Mouse (Mus musculus) limb, embryonic 12.5 days (tissue): Measurements from ENCODE around the gene Il27ra. TPM values are rescaled to one million over a fixed set of nuclear protein-coding genes. Genes with fewer than 3 reads are reported as not detected.

Experiments used
- ATAC-seq: fragments of 200-750 bp; cut with Nextera tagmentation; 2 replicates; pipeline ENCODE4 v1.8.0; 2017; ENCODE audit warnings: low read depth, moderate TSS enrichment; ENCODE audit not compliant: insufficient number of reproducible peaks, insufficient read depth, low FRiP score, low TSS enrichment
- H3K27ac ChIP-seq: fragments of 300-500 bp; sonication (generic); 2 replicates; pipeline ENCODE4 v1.5.1; 2016; ENCODE audit warnings: mild to moderate bottlenecking, moderate library complexity
- H3K27me3 ChIP-seq: fragments of 300-500 bp; sonication (generic); 2 replicates; pipeline ENCODE4 v1.6.1; 2016; ENCODE audit warnings: mild to moderate bottlenecking, moderate library complexity
- H3K36me3 ChIP-seq: fragments of 300-500 bp; sonication (generic); 2 replicates; pipeline ENCODE4 v1.6.1; 2016; ENCODE audit warnings: mild to moderate bottlenecking, moderate library complexity
- H3K4me1 ChIP-seq: fragments of 300-500 bp; sonication (generic); replicated peaks from 2 replicates; pipeline ENCODE4 v1.6.1; 2016
- H3K4me2 ChIP-seq: fragments of 300-500 bp; sonication (generic); 2 replicates; pipeline ENCODE4 v1.6.1; 2016; ENCODE audit warnings: mild to moderate bottlenecking, moderate library complexity
- H3K4me3 ChIP-seq: fragments of 300-500 bp; sonication (generic); replicated peaks from 2 replicates; pipeline ENCODE4 v1.5.1; 2016; ENCODE audit warnings: mild to moderate bottlenecking
- H3K9ac ChIP-seq: fragments of 300-500 bp; sonication (generic); replicated peaks from 2 replicates; pipeline ENCODE4 v1.6.1; 2016; ENCODE audit warnings: mild to moderate bottlenecking, moderate library complexity
- H3K9me3 ChIP-seq: fragments of 300-500 bp; sonication (generic); 2 replicates; pipeline ENCODE4 v1.6.1; 2016; ENCODE audit warnings: mild to moderate bottlenecking, moderate library complexity
- WGBS: fragments of 180-500 bp; shearing (Covaris S2); methylation state at CpG from one replicate; pipeline ENCODE4 v1.1.7; 2016; 5-methylcytosine and 5-hydroxymethylcytosine counted together
- polyA plus RNA-seq: library from polyadenylated mRNA; unstranded; fragments of >200 nt; fragmentation: Nextera tagmentation; extraction: Ambion mirVana; gene quantifications from 2 replicates; pipeline ENCODE4 v1.2.1, GENCODE M21; 2016

Gene Il27ra
- polyA plus RNA-seq, 1 experiment from 2014 or later, result 0.61 TPM

GRCm38 (mm10) chr8:84073230-84073976 lies 31.0 kb upstream of the Il27ra start:
- ATAC-seq, result no peak
- no peak overlapping the region for H3K4me3 ChIP-seq
- H3K27ac ChIP-seq, result no peak overlapping the region
- no peaks in the 10 kb centered on the region for H3K9me3 ChIP-seq
- peaks cover 25% of the 10 kb centered on the region for H3K4me1 ChIP-seq
- H3K4me2 ChIP-seq, result no peak overlapping the region
- peaks cover 33% of the 10 kb centered on the region for H3K36me3 ChIP-seq
- 73% methylated on average over 10 of the region's 10 CpGs for WGBS
- no peaks in the 10 kb centered on the region for H3K27me3 ChIP-seq
- no peak overlapping the region for H3K9ac ChIP-seq

GRCm38 (mm10) chr8:84072321-84072720 lies 29.9 kb upstream of the Il27ra start:
- Histone ChIP-seq H3K36me3 (peaks cover 33% of the 10 kb centered on the region), H3K9ac (no peak overlapping the region), H3K4me1 (peaks cover 35% of the 10 kb centered on the region), H3K27me3 (no peaks in the 10 kb centered on the region), H3K27ac (no peak overlapping the region), H3K4me3 (no peak overlapping the region), H3K4me2 (no peak overlapping the region), H3K9me3 (no peaks in the 10 kb centered on the region)
- WGBS, result 89% methylated on average over 10 of the region's 10 CpGs
- no peak for ATAC-seq

GRCm38 (mm10) chr8:84071921-84072320 lies 29.5 kb upstream of the Il27ra start:
- Histone ChIP-seq H3K4me2 (no peak overlapping the region), H3K4me3 (no peak overlapping the region), H3K36me3 (peaks cover 29% of the 10 kb centered on the region), H3K27ac (no peak overlapping the region), H3K9ac (0 out of 2 replicates have a peak overlapping the region, but pooled peaks have one; percentile 14), H3K4me1 (peaks cover 35% of the 10 kb centered on the region), H3K9me3 (no peaks in the 10 kb centered on the region), H3K27me3 (no peaks in the 10 kb centered on the region)
- 72% methylated on average over 3 of the region's 3 CpGs for WGBS
- ATAC-seq, result no peak

GRCm38 (mm10) chr8:84070667-84071066 lies 28.3 kb upstream of the Il27ra start:
- Histone ChIP-seq H3K27ac (no peak overlapping the region), H3K9ac (no peak overlapping the region), H3K27me3 (no peaks in the 10 kb centered on the region), H3K9me3 (no peaks in the 10 kb centered on the region), H3K4me2 (no peak overlapping the region), H3K36me3 (peaks cover 17% of the 10 kb centered on the region), H3K4me3 (no peak overlapping the region), H3K4me1 (peaks cover 35% of the 10 kb centered on the region)
- no peak for ATAC-seq
- 91% methylated on average over 2 of the region's 2 CpGs for WGBS

GRCm38 (mm10) chr8:84070241-84070640 lies 27.9 kb upstream of the Il27ra start:
- Histone ChIP-seq H3K9ac (no peak overlapping the region), H3K9me3 (no peaks in the 10 kb centered on the region), H3K36me3 (peaks cover 13% of the 10 kb centered on the region), H3K4me3 (no peak overlapping the region), H3K27ac (no peak overlapping the region), H3K4me2 (no peak overlapping the region), H3K27me3 (no peaks in the 10 kb centered on the region), H3K4me1 (peaks cover 35% of the 10 kb centered on the region)
- WGBS, result 92% methylated on average over 5 of the region's 5 CpGs
- no peak for ATAC-seq

- H3K4me2 ChIP-seq, result no peak overlapping the region
- no peaks in the 10 kb centered on the region for H3K27me3 ChIP-seq
- H3K9ac ChIP-seq, result no peak overlapping the region
- H3K9me3 ChIP-seq, result no peaks in the 10 kb centered on the region
- ATAC-seq, result no peak
- peaks cover 8% of the 10 kb centered on the region for H3K36me3 ChIP-seq
- H3K27ac ChIP-seq, result no peak overlapping the region
- WGBS, result 78% methylated on average over 2 of the region's 2 CpGs
- H3K4me1 ChIP-seq, result peaks cover 35% of the 10 kb centered on the region
- H3K4me3 ChIP-seq, result no peak overlapping the region
These were observed 27.4 kb upstream of the Il27ra start for GRCm38 (mm10) chr8:84069750-84070149.

- ATAC-seq, result no peak
- 0 out of 2 replicates have a peak, but pooled peaks cover 3% of the 10 kb centered on the region for H3K36me3 ChIP-seq
- H3K9me3 ChIP-seq, result no peaks in the 10 kb centered on the region
- H3K4me3 ChIP-seq, result no peak overlapping the region; the same call in 1 of the 2 replicates
- no peak overlapping the region; the same call in 1 of the 2 replicates for H3K9ac ChIP-seq
- H3K4me2 ChIP-seq, result no peak overlapping the region
- no peaks in the 10 kb centered on the region for H3K27me3 ChIP-seq
- 41% methylated on average over 1 of the region's 1 CpGs for WGBS
- H3K27ac ChIP-seq, result 0 out of 2 replicates have a peak overlapping the region, but pooled peaks have one; percentile 13
- peaks cover 35% of the 10 kb centered on the region for H3K4me1 ChIP-seq
These were observed 26.8 kb upstream of the Il27ra start for GRCm38 (mm10) chr8:84069169-84069568.

GRCm38 (mm10) chr8:84068316-84069035 lies 26.1 kb upstream of the Il27ra start:
- WGBS, result 54% methylated on average over 12 of the region's 12 CpGs
- Histone ChIP-seq H3K27ac (0 out of 2 replicates have a peak overlapping the region, but pooled peaks have one; percentile 13), H3K4me1 (peaks cover 35% of the 10 kb centered on the region), H3K4me2 (peak overlapping the region; percentile 52; the same call in 1 of the 2 replicates), H3K9ac (no peak overlapping the region), H3K9me3 (no peaks in the 10 kb centered on the region), H3K27me3 (no peaks in the 10 kb centered on the region), H3K4me3 (0 out of 2 replicates have a peak overlapping the region, but pooled peaks have one; percentile 91), H3K36me3 (no peaks in the 10 kb centered on the region)
- ATAC-seq, result no peak

GRCm38 (mm10) chr8:84067911-84068310 lies 25.5 kb upstream of the Il27ra start:
- 90% methylated on average over 7 of the region's 7 CpGs for WGBS

GRCm38 (mm10) chr8:84067047-84067573 lies 24.7 kb upstream of the Il27ra start:
- Histone ChIP-seq H3K9ac (peak overlapping the region; percentile 86), H3K4me2 (peak overlapping the region; percentile 52), H3K27ac (peak overlapping the region; percentile 98), H3K36me3 (no peaks in the 10 kb centered on the region), H3K27me3 (no peaks in the 10 kb centered on the region), H3K4me3 (peak overlapping the region; percentile 91), H3K4me1 (peaks cover 29% of the 10 kb centered on the region), H3K9me3 (no peaks in the 10 kb centered on the region)
- under 1% methylated on average over 57 of the region's 58 CpGs for WGBS
- peak; percentile 60 for ATAC-seq

More at GRCm38 (mm10) chr8:84067911-84068310, 25.5 kb upstream of the Il27ra start:
- H3K4me3 ChIP-seq, result peak overlapping the region; percentile 91
- H3K4me1 ChIP-seq, result peaks cover 31% of the 10 kb centered on the region
- no peaks in the 10 kb centered on the region for H3K9me3 ChIP-seq
- H3K4me2 ChIP-seq, result peak overlapping the region; percentile 52
- no peak overlapping the region for H3K27ac ChIP-seq
- no peaks in the 10 kb centered on the region for H3K27me3 ChIP-seq
- no peaks in the 10 kb centered on the region for H3K36me3 ChIP-seq
- ATAC-seq, result no peak
- H3K9ac ChIP-seq, result no peak overlapping the region

GRCm38 (mm10) chr8:84066291-84066930 lies 24.0 kb upstream of the Il27ra start, which contains the start of gene Rfx1:
Rfx1 (plus strand) TSS chr8:84066834.
- H3K4me3 ChIP-seq, result peak within 1 kb of the TSS; percentile 91
- no peaks in the 10 kb centered on the region for H3K36me3 ChIP-seq
- peak within 1 kb of the TSS; percentile 98 for H3K27ac ChIP-seq
- H3K9ac ChIP-seq, result peak within 1 kb of the TSS; percentile 86
- H3K9me3 ChIP-seq, result no peaks in the 10 kb centered on the region
- under 1% methylated on average over 48 of the region's 51 CpGs for WGBS
- peaks cover 23% of the 10 kb centered on the region for H3K4me1 ChIP-seq
- ATAC-seq, result peak; percentile 99
- H3K27me3 ChIP-seq, result no peaks in the 10 kb centered on the region
- H3K4me2 ChIP-seq, result peak within 1 kb of the TSS; percentile 68
